8 mouse cellular contexts compared by ENCODE assay signal in the genomic region with DNA sequence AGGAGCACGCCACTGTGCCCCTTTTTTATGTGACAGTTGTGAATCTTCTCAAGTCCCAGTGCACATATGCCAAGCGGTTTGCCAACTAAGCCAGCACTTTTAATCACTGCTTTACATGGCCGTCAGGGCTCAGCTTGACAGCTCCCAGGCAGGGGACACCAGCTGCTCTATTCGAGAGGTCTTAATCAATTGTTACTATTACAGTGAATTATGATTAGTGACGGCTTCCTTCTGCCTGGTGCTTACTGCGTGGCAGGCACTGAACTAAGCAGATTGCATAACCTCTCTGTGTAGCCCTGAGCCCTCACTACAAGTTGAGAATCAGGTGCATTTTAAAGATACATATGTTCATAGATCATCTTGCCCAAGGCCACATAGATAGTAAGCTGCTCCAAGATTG. TPM values are rescaled to one million over a fixed set of nuclear protein-coding genes. Genes with fewer than 3 reads are reported as not detected.
DNase-seq lines count a peak whose midpoint lies in the region; ATAC-seq lines count a peak whose summit lies in the region.

No protein-coding gene starts in this region.

- peak overlapping the region; percentile 5; the same call in 1 of the 2 replicates for H3K27ac ChIP-seq in heart, embryonic 15.5 days
- H3K27ac ChIP-seq in midbrain, embryonic 13.5 days = peak overlapping the region; percentile 36; the same call in 1 of the 2 replicates
- no peak overlapping the region for H3K27ac ChIP-seq in midbrain, embryonic 10.5 days (replicated peaks)

- no peak overlapping the region for H3K4me2 ChIP-seq in heart, embryonic 15.5 days
- H3K4me2 ChIP-seq in midbrain, embryonic 13.5 days (replicated peaks) = no peak overlapping the region

- H3K4me1 ChIP-seq in heart, embryonic 15.5 days (replicated peaks) = peaks cover 4% of the 10 kb centered on the region
- peaks cover 14% of the 10 kb centered on the region for H3K4me1 ChIP-seq in midbrain, embryonic 13.5 days (replicated peaks)
- no peaks in the 10 kb centered on the region for H3K4me1 ChIP-seq in midbrain, embryonic 10.5 days

- no peak overlapping the region for H3K9ac ChIP-seq in heart, embryonic 15.5 days
- no peak overlapping the region for H3K9ac ChIP-seq in midbrain, embryonic 13.5 days (replicated peaks)

- intact Hi-C loops in heart, postnatal 10 days (cut with DNase I) = no loop called here
- intact Hi-C loops in left cerebral cortex, postnatal 36 days (cut with DNase I) = no loop called here

- ATAC-seq in heart, embryonic 15.5 days (replicated peaks; ENCODE audit: insufficient number of reproducible peaks, insufficient read depth, low FRiP score, low read depth) = no peak
- ATAC-seq in midbrain, embryonic 13.5 days = peak; percentile 93

- H3K4me3 ChIP-seq in heart, embryonic 15.5 days = no peak overlapping the region
- no peak overlapping the region for H3K4me3 ChIP-seq in midbrain, embryonic 13.5 days (replicated peaks)
- no peak overlapping the region for H3K4me3 ChIP-seq in midbrain, embryonic 10.5 days

- no peak for DNase-seq in heart, postnatal 10 days
- DNase-seq in midbrain, embryonic 10.5 days (ENCODE audit: low spot score) = no peak
- DNase-seq in lung, postnatal 25 days (ENCODE audit: low spot score) = peak; percentile 21
- no peak for DNase-seq in thymus, postnatal 10 days (ENCODE audit: low spot score in 2 of 2)
- DNase-seq in right cerebral cortex, postnatal 25 days = no peak
- no peak for DNase-seq in left cerebral cortex, postnatal 36 days (ENCODE audit: low spot score in 2 of 2)

- H3K27me3 ChIP-seq in heart, embryonic 15.5 days = no peaks in the 10 kb centered on the region
- no peaks in the 10 kb centered on the region for H3K27me3 ChIP-seq in midbrain, embryonic 13.5 days
- H3K27me3 ChIP-seq in midbrain, embryonic 10.5 days (ENCODE audit: low read depth, poor library complexity, severe bottlenecking) = peaks cover 3% of the 10 kb centered on the region; the same call in 1 of the 2 replicates

- H3K9me3 ChIP-seq in heart, embryonic 15.5 days (replicated peaks) = no peaks in the 10 kb centered on the region
- no peaks in the 10 kb centered on the region for H3K9me3 ChIP-seq in midbrain, embryonic 13.5 days
- no peaks in the 10 kb centered on the region for H3K9me3 ChIP-seq in midbrain, embryonic 10.5 days (replicated peaks)

- 64% methylated on average over 6 of the region's 6 CpGs for WGBS in heart, embryonic 15.5 days
- 34% methylated on average over 6 of the region's 6 CpGs for WGBS in midbrain, embryonic 13.5 days
- WGBS in midbrain, embryonic 10.5 days = 86% methylated on average over 6 of the region's 6 CpGs

- no peaks in the 10 kb centered on the region for H3K36me3 ChIP-seq in heart, embryonic 15.5 days
- H3K36me3 ChIP-seq in midbrain, embryonic 13.5 days = no peaks in the 10 kb centered on the region
- H3K36me3 ChIP-seq in midbrain, embryonic 10.5 days = no peaks in the 10 kb centered on the region

RNA-seq across cellular contexts. Expression of gene Ngef, which starts 0.7 kb away (rescaled TPM):
- polyA plus RNA-seq in heart, embryonic 15.5 days (2015; fragmentation: Nextera tagmentation; extraction: Ambion mirVana) = 0.34 and 1.0 TPM in 2 replicates
- total RNA-seq in heart, postnatal 10 days (2021) = under 1 TPM; 0.32 to 0.36 TPM
- 6.8 and 9.6 TPM in 2 replicates for polyA plus RNA-seq in midbrain, embryonic 13.5 days (2015; fragmentation: Nextera tagmentation; extraction: Ambion mirVana)
- 5.2 and 7.4 TPM in 2 replicates for polyA plus RNA-seq in midbrain, embryonic 10.5 days (2016; fragmentation: Nextera tagmentation; extraction: Ambion mirVana)
- total RNA-seq in left cerebral cortex, postnatal 36 days (2021) = 100 to 1,000 TPM; 359 to 394 TPM

RNA-seq across cellular contexts. Expression of gene Inpp5d, which starts 45.8 kb away (rescaled TPM):
- 4.4 and 11.5 TPM in 2 replicates for polyA plus RNA-seq in heart, embryonic 15.5 days (2015; fragmentation: Nextera tagmentation; extraction: Ambion mirVana)
- total RNA-seq in heart, postnatal 10 days (2021) = 10 to 100 TPM; 13.6 to 17.4 TPM
- 1.9 and 2.5 TPM in 2 replicates for polyA plus RNA-seq in midbrain, embryonic 13.5 days (2015; fragmentation: Nextera tagmentation; extraction: Ambion mirVana)
- polyA plus RNA-seq in midbrain, embryonic 10.5 days (2016; fragmentation: Nextera tagmentation; extraction: Ambion mirVana) = 3.3 and 3.6 TPM in 2 replicates
- total RNA-seq in left cerebral cortex, postnatal 36 days (2021) = 10 to 100 TPM; 19.8 to 20.5 TPM
